Mouse (Mus musculus): Measurements from ENCODE around the gene Lrrc20.
A peak's percentile ranks its signal among the peaks of the same experiment; 100 is the strongest.

The Lrrc20 gene

DNA sequence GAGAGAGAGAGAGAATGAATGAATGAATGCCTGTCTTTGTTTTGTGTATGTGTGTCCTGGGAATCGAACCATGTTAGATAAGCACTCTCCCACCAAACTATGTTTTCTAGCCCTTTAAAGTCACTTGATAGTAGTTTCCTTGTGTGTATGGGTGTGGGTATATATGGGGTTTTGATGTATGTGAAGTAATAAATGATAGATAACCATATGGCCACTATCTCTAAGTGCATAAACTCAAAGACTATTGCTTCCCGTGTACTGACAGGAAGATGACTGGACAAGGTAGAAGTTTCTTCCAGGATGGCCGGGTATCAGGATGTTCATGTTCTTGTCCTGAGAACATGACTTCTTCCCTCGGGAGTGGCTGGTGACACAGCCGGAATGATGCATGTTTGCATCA lies 41.3 kb downstream of the Lrrc20 start:
- DNase-seq (ENCODE audit: low spot score in 2 of 2) = no peak

DNA sequence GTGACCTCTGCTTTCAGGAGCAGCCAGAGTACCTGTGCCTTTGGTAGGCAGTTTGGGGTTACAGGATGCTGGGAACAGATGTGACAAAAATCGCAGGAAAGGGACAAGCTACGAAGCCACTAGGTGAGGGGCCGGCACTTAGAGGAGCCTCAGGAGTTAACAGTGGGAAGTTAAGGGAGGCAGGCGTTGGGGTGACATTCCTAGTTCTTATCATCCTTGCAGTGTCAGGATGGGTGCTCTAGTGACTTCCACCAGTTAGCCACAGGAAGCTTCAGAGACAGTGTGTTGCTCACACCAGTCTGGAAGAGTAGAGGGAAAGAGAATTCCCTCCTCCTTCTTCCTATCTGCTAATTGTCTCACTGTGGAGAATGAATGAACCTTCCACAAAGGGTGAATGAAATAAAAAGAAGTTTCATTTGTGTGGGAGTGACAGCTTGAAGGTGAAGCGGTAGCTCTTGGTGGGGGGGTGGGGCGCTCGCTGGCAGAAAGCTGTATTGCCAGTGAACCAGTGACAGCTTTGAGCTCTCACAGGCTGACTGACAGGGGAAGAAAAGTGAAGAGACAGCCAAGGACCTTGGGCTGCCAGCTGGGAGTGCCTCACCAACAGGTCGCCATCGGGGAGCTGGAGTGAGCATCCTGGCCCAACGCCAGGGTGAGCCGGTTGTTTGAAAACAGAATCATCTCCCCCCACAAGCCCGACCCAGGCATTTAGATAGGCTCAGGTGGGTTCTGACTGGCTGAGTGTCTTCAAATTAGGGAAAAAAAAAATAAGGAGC lies 41.9 kb downstream of the Lrrc20 start:
- no peak for DNase-seq (ENCODE audit: low spot score in 2 of 2)

DNA sequence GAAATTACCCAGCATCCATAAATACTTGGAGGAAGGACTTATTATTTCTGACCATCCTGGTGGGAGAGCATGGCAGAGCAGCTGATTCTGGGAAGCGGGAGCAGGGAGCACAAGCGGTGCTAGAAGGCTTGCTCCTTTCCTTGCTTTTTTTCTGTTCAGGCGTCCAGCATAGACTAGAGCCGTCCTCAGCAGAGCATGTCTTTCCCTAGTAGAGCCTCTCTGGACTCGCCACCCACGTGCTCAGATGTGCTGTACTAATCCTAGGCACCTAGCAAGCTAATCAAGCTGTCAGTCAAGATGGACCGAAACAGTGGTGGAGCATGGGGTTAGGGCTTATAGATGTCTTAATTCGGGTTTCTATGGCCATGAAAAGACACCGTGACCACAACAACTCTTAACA lies 42.7 kb downstream of the Lrrc20 start:
- DNase-seq (ENCODE audit: low spot score in 2 of 2) = no peak

DNA sequence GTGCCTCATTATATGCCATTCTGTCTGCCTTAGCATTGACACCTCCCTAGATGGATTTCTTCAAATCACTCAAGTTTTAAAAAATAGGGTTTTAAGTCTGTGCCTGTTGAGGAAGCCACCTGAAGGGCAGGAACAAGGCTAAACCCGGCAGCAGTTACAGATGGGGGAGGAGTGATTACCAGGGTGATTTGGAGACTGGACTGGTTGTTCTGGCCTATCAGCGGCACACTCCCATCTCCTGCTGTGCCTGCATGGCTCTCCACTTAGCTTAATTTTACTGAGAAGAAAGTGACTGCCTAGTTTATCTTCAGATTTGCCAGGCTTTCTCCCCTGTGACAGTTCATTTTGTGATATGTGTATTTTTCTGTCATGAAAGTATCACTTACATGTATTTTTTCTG lies 43.9 kb downstream of the Lrrc20 start:
- DNase-seq (ENCODE audit: low spot score in 2 of 2) = no peak

DNA sequence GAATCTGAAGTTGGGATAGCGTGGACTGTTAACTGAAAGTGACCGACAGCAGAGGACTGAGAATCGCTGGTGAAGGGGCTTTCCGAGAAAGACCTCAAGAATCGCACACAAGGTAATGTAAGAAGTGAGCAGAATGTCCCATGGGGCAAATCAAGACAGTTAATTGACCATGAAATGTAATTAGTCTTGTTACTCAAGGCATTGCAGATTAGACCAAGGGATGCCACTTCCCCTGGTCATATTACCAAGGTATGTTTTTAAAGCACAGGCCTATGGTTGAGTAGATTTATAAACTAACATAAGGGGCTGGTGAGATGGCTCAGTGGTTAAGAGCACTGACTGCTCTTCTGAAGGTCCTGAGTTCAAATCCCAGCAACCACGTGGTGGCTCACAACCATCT lies 45.1 kb downstream of the Lrrc20 start:
- DNase-seq (ENCODE audit: low spot score in 2 of 2) = no peak

DNA sequence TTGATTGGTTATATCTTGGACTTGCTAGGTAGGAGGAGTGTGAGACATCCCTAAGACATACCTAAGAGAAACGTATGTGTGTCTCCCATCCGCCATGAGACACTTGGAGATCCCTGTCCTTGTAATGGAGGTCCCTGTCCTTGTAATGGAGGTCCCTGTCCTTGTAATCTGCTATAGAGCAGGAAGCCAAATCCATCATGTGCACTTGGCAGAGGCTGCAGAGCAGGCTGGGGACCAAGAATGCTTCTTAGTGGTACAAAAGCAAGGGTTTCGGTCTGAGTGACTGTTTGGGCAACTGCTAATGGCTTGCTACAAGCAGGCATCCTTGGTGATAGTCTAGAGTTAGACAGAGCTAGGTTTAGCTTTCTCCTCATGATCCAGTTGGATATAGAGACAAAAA lies 55.3 kb downstream of the Lrrc20 start:
- DNase-seq (ENCODE audit: low spot score in 2 of 2) = no peak

DNA sequence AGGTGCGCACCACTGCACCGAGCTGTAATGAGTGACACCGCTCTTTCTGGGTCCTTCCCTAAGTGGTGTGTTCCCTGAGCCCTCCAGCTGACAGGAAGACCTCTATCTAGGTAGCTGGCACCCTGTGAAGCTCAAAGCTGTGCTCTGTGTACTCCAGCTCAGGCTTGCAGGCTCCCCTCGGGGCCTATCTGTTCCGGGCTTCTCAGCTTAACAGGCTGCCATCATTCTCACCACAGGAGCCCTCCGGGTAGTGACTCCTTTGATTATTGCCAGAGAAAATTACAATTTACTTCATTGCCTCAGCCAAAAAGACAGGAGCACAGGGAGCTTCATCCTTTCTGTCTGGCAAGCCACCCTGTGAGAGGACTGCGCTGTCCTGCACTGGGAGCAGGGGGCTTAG lies 57.7 kb downstream of the Lrrc20 start:
- DNase-seq (ENCODE audit: low spot score in 2 of 2) = no peak

DNA sequence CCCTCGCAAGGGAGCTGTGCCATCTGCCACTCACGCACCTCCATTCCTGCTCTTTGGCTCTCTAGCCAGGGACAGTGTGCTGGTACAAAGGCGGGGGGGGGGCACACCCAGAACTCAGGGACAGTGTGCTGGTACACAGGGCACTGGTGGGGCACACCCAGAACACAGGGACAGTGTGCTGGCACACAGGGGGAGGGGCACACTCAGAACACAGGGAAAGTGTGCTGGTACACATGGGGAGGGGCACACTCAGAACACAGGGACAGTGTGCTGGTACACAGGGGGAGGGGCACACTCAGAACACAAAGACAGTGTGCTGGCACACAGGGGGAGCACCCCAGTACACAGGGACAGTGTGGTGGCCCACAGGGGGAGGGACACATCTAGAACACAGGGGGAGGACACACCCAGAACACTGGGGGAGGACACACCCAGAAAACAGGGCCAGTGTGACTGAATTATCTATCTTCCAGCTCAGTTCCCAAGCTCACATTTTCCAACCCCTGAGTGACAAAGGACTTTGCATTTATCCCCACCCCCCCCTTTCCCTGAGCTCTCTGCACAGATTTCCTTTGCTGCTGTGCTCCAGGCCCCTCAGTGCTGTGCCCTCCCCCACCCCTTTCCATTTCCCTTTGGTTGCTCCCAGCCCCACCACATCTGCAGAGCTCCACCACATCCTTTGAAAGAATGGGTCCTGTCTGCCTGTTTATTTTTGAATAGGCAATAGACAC lies 58.9 kb downstream of the Lrrc20 start:
- DNase-seq (ENCODE audit: low spot score in 2 of 2) = no peak

DNA sequence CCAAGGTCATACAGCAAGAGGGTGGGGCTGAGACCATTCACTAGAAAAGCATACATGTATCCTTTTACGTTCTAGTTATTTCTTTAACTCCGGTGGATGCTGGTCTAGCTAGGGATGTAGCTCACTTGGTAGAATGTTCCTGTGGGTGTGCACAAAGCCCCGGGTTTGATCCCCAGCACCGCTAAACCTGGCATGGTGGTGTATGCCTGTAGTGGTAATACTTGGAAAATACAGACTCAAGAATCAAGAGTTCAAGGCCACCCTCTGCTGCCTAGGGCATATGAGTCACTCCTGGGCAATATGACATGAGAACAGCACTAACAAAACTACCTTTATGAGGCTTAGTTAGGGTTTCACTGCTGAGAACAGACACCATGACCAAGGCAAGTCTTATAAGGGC lies 59.8 kb downstream of the Lrrc20 start:
- no peak for DNase-seq (ENCODE audit: low spot score in 2 of 2)

DNA sequence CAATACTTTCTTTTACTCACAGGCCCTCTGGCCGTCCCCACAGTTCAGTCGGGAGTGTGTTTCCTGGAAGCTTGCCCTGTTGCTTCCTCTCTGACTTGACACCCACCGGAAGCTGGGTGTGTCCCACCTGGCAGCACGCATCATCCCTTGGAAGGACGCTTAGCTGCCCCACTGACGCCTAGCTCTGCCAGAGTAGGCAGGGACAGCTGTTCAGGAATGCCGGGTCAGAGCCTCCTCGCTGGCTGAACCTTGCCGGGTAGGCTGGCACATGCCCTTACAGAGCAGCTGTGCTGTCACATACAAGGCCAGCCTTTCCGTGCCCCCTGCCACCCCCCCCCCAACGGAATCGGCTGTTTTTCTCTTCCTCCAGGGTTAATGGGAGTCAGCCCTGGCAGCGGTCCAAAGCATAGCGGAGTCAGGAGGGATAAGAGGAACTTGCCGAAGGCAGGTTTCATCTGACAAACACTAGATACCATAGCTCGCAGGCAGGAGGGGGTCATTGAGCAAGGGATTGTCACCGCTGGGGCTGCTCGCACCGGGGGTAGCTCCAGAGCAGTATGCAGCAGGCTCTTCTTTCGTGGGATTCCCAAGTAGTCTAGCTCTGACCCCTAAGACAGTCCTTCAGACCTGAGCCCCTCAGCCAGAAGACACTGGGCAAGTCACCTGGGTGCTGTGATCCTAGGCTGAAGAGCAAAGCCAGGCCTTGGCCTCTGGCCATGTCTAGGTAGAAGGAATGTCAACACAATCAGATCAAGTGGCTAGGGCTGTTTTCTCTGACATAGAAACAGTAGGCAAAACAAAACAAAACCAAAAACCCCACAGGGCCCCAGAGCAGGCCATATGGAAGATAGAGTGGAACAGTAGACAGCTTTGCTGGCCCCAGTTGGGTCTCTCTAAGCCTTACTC lies 60.8 kb downstream of the Lrrc20 start:
- DNase-seq (ENCODE audit: low spot score in 2 of 2) = no peak

DNA sequence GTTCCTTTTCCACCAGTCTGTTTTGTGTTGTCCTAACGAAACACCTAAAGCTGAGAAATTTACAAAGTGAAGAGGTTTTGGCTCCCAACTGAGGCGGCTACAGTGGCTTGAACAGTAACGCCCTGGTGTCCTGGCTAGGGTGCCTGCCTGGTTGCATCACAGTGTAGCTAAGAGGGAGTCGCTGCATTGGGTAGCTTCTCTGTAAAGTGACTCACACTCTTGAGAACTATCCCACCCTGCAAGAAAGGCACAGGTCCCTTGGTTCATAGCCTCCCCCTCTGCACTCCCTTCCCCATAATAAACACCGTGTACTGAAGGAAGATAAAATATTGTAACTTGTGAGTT lies 61.4 kb downstream of the Lrrc20 start:
- no peak for DNase-seq (ENCODE audit: low spot score in 2 of 2)

DNA sequence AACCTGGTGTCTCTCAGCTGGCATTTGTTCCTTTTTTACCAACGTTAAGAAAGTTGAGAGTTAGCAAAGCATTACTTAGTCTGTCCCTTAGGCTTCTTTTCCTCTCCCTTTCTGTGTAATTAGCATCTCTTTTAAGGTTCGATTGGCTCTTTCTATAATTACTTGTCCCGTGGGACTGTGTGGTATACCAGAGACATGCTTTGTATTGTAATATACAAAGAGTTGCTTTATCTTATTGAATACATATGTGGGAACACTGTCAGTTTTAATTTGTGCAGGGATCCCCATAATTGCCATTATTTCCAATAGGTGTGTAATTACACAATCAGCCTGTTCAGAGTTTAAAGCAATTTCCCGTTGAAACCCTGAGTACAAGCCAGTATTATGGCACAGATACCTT lies 62.8 kb downstream of the Lrrc20 start:
- DNase-seq (ENCODE audit: low spot score in 2 of 2) = no peak

DNA sequence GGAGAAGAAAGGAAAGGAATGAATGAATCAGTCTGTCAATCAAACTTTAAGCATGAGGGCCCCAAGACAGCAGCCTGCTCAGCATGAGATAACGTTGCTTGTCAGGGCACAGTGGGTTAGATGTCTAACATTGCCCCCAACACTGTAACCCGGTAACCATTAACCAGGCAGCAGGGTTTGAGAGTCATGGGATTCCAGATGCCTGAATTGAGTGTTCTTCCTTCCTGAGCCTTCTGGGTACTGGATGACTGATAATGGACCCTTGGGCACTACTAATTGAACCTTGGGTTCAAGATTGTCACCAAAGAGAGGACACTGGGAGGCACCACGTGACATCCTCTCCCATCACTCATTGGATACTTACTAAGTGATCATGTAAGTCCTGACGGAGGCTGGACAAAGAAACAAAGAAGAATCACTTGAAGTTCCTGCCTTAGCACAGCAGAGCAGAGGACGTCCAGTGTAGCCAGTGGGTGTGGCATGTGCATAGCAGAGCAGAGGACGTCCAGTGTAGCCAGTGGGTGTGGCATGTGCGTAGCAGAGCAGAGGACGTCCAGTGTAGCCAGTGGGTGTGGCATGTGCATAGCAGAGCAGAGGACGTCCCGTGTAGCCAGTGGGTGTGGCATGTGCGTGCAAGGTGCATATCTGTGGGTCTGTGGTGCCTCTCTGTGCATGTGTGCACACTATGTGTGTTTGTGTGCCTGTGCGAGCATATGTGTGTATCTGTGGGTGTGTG lies 68.7 kb downstream of the Lrrc20 start:
- no peak for DNase-seq (ENCODE audit: low spot score in 2 of 2)

DNA sequence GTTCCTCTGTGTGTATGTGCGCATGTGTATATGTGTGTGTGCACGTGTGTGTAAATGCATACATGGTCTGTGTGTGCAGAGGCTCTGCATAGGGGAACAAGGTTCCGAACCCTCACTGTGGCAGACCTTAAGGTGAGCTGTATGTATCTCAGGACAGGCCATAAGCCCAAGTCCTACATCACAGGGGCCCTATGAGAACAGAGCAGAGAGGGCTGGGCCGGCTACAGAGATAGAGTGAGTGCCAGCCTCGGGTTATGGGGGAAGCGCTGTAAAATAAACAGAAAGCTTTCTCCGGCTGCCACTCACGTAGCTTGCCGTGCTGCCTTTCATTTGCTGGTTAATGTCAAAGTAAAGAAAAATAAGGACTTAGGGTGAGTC lies 69.3 kb downstream of the Lrrc20 start:
- DNase-seq (ENCODE audit: low spot score in 2 of 2) = no peak

DNA sequence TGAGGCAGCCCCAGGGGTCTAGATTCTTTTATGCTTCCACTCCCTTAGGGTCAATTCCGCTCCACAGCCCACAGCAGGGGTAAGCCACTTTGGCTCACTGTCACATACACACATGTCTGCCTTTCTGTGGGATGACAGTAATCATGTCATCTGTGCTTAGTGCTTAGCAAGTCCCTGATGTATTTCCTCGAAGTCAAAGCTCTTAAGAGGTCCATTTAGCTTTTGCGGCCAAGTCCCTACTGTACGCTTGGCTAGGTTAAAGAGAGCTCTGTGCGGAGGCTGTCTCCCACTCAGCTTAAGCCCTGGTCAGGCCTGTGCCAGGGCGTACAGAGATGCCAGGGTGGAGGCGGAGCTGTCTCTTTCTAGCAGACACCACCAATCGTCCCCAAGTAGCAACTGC lies 74.5 kb downstream of the Lrrc20 start:
- DNase-seq (ENCODE audit: low spot score in 2 of 2) = no peak

DNA sequence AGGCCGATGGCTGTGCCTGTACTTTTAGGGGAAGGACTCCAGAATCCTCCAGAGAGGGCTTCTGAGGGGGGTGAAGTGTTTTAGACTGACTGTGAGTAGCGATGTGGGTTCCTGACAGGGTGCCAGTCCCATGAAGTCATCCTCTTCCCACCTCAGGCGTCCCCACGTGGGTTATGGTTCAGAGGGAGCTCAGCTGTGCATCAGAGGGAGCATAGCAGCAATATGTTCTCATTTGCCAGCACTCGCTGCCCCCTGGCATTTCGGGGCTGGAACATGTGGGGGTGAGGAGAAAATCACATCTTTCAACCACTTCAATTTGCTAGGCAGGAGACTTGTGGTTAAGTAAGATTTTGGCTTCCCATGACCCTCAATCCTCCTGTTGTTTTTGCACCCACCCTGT lies 79.6 kb downstream of the Lrrc20 start:
- DNase-seq (ENCODE audit: low spot score in 2 of 2) = no peak

DNA sequence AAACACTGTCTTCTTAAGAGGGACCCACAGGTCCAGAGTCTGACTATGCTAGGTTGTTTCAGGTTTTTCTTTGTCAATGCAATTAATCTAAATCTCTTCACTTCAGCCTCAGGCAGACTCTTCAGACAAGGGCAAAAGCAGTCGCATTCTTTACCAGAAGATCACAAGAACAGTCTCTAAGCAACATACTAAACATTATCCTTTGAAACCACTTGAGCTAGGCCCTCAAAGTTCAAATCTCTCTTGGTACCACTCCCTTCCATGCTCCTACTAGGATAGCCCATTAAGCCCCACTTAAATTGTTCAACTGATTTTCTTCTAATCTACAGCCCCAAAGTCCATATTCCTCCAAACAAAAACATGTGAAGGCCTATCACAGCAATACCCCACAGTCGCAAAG lies 83.0 kb downstream of the Lrrc20 start:
- no peak for DNase-seq (ENCODE audit: low spot score in 2 of 2)

DNA sequence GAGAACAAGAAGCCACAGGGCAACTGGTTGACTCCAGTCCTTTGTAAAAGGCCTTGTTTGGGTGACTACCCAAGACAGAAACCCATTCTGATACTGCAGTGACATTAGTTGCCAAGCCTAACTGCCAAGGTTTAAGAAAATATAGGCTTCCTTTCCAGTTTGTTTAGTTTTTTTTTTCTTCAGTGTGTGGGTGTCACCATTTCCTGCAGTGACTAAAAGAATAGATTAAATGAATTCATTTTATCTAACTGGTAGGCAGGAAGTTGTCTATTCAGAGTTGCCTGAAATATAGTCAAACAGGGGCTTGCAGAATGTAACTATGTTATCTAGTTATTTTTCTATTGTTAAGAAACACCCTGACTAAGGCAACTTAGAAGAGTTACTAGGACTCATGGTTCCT lies 83.9 kb downstream of the Lrrc20 start:
- DNase-seq (ENCODE audit: low spot score in 2 of 2) = no peak

DNA sequence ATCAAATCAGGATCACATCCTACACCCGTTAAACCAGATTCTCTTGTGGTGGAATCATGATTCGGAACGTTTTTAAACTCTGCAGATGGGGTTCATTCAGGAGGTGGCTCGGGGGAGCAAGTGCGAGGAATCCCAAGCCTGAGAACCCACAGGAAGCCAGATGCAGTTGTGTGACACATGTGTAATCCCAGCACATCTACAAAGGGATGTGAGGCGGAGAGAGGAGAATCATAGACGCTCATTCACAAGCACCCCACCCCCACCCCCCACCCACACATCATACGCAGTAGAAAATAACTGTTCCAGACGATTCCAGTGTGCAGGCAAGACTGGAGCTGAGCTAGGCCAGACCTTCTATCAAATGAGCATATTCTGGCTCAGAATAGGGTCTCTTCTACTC lies 87.9 kb downstream of the Lrrc20 start:
- DNase-seq (ENCODE audit: low spot score in 2 of 2) = peak in 1 of 2 experiments; percentile 33

DNA sequence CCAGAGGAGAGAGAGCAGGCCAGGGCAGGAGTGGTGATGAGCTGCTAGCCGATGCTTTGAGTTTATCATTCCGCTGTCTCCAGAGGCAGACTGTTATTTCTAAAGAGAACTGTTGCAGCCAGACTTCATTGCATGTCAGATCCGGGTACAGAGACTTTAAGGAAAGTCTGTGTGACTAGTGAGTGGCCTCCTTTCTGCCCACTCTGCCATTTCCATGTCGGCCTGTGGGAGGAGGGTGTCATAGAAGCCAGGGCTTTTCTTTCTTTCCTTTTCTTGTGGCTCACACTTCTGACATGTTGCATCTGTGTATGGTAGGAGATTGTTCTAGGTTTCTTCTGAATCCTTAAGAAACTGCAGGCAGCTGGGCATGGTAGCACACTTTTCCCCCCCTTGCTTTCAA lies 88.8 kb downstream of the Lrrc20 start:
- no peak for DNase-seq (ENCODE audit: low spot score in 2 of 2)

DNA sequence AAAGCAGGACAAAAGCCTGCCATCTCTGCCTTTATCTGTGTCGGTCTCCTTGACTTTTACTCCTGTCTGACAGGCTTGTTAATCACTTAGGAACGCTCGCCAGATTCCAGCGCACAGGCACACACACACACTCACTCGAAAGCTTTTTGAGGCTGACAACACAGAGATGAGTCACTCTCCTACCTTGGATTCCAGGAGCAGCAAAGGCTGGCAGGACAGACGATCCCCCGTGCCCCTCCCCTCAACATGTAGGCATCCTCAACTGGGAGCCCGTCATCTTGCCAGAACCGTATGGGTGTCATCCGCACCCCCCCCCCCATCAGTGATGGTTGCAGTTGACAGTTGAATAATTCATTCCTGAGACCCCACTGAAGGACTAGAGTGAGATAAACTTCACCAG lies 94.6 kb downstream of the Lrrc20 start:
- no peak for DNase-seq (ENCODE audit: low spot score in 2 of 2)

DNA sequence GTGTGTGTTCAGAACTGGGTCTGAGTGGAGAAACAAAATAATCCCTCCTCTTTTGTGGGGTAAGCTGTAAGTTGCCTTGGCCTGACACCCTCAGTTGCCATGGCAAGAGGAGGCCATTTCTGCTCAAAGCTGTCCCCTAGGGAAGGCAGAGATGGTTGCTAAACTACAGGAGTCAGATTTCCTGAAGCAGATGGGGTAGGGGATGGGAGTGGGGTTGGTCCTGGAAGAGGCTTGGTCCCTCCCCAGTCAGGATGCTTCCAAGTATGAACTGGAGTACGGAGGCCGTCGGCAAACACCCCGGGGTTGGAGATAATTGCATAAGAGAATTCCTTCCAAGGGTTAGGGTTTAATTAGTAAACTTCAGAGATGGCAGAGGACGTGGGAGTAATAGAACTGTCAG lies 96.5 kb downstream of the Lrrc20 start:
- DNase-seq (ENCODE audit: low spot score in 2 of 2) = no peak

Data from frontal cortex, postnatal 25 days (tissue).